Mouse (Mus musculus) liver, embryonic 15.5 days (tissue): Measurements from ENCODE around the gene Ttc7. TPM values are rescaled to one million over a fixed set of nuclear protein-coding genes. Genes with fewer than 3 reads are reported as not detected.

ENCODE experiments used
- ATAC-seq: fragments of 200-750 bp; cut with Nextera tagmentation; 2 replicates; pipeline ENCODE4 v1.8.0; 2017; ENCODE audit warnings: moderate number of reproducible peaks, mild to moderate bottlenecking, moderate library complexity; ENCODE audit not compliant: insufficient read depth
- H3K27ac ChIP-seq: fragments of 300-500 bp; sonication (generic); replicated peaks from 2 replicates; pipeline ENCODE4 v1.5.1; 2015; ENCODE audit warnings: mild to moderate bottlenecking, inconsistent platforms
- H3K27me3 ChIP-seq: fragments of 300-500 bp; sonication (generic); 2 replicates; pipeline ENCODE4 v1.6.1; 2015; ENCODE audit warnings: mild to moderate bottlenecking, inconsistent platforms
- H3K36me3 ChIP-seq: fragments of 300-500 bp; sonication (generic); replicated peaks from 2 replicates; pipeline ENCODE4 v1.6.1; 2015; ENCODE audit warnings: moderate library complexity, mild to moderate bottlenecking, inconsistent platforms
- H3K4me1 ChIP-seq: fragments of 300-500 bp; sonication (generic); replicated peaks from 2 replicates; pipeline ENCODE4 v1.6.1; 2015; ENCODE audit warnings: inconsistent platforms
- H3K4me2 ChIP-seq: fragments of 300-500 bp; sonication (generic); 2 replicates; pipeline ENCODE4 v1.6.1; 2015; ENCODE audit warnings: moderate library complexity, mild to moderate bottlenecking, inconsistent platforms
- H3K4me3 ChIP-seq: fragments of 300-500 bp; sonication (generic); replicated peaks from 2 replicates; pipeline ENCODE4 v1.5.1; 2015; ENCODE audit warnings: mild to moderate bottlenecking, inconsistent platforms
- H3K9ac ChIP-seq: fragments of 300-500 bp; sonication (generic); 2 replicates; pipeline ENCODE4 v1.6.1; 2015; ENCODE audit warnings: moderate library complexity, mild to moderate bottlenecking, inconsistent platforms
- H3K9me3 ChIP-seq: fragments of 300-500 bp; sonication (generic); replicated peaks from 2 replicates; pipeline ENCODE4 v1.6.1; 2016; ENCODE audit warnings: inconsistent platforms
- WGBS: fragments of 180-500 bp; shearing (Covaris S2); methylation state at CpG from one replicate; pipeline ENCODE4 v1.1.7; 2015; ENCODE audit warnings: mixed read lengths; ENCODE audit not compliant: insufficient replicate concordance; 5-methylcytosine and 5-hydroxymethylcytosine counted together
- polyA plus RNA-seq: library from polyadenylated mRNA; unstranded; fragments of >200 nt; fragmentation: Nextera tagmentation; extraction: Ambion mirVana; gene quantifications from 2 replicates; pipeline ENCODE4 v1.2.1, GENCODE M21; 2015

Ttc7 gene
- polyA plus RNA-seq, 1 experiment from 2014 or later: 10.8 TPM

DNA sequence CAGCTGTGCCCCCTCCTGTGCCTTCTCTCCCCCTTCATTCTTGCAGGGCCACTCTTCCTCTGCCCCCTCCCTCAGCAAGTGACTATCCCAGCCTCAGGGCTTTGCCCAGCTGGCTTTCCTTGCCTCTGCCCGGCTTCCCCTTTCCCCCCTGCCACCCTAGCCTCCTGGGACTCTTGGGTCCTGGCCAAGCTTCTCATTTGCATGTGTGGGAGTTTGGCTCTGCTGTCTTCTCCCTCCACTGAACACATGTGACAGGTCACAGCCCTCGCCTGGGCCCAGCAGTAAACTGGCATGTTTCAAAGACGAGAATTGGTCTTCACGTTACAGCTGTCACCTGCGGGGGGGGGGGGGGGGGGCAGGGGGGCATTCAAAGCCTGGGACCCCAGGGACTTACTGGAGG is 104.4 kb downstream of the Ttc7 start:
- Histone ChIP-seq H3K4me2 (no peak overlapping the region), H3K27me3 (no peaks in the 10 kb centered on the region), H3K27ac (no peak overlapping the region), H3K4me3 (no peak overlapping the region), H3K36me3 (no peaks in the 10 kb centered on the region), H3K9ac (no peak overlapping the region), H3K9me3 (no peaks in the 10 kb centered on the region), H3K4me1 (no peaks in the 10 kb centered on the region)
- ATAC-seq: no peak
- WGBS: 40% methylated on average over 4 of the region's 5 CpGs

DNA sequence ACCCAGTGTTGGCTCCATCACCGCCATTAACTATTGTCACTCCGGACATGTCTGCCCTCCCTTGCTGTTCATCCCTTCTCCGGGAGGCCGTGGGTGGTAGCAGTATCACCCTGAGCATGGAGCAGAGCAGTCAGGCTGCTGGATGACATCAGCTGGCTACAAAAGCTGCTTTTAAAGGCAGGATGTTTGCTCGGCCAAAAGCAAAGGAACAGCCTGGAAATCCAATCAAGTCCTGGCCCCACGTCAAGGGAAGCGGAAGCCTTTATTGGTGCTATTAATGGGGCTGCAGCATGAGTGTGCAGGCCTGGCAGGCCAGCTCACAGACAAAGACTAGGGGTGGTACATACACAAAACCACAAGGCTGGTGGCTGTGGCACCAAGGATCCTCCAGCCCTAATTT is 108.6 kb downstream of the Ttc7 start:
- H3K9me3 ChIP-seq: no peaks in the 10 kb centered on the region
- no peak overlapping the region for H3K4me3 ChIP-seq
- 45% methylated on average over 7 of the region's 7 CpGs for WGBS
- H3K9ac ChIP-seq: no peak overlapping the region
- H3K27ac ChIP-seq: no peak overlapping the region
- no peak for ATAC-seq
- H3K27me3 ChIP-seq: no peaks in the 10 kb centered on the region
- no peaks in the 10 kb centered on the region for H3K4me1 ChIP-seq
- no peaks in the 10 kb centered on the region for H3K36me3 ChIP-seq
- no peak overlapping the region for H3K4me2 ChIP-seq

DNA sequence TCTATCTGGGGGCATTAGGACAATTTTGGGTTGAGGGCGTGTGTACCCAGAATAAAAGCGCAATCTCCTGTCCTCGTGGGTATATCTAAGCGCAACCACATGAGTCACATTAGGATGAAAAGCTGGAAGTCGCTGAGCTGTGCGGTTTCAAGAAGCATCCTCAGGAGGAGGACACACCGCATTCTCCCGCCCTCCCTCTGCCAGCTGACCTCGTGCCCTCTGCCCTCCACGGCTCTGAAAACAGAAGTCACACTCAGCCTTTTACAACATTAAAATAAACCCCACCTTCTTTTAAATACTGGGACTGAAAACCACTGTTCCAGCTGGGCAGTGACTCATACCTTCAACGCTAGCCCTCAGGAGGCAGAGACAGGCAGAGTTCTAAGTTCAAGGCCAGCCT is 114.4 kb downstream of the Ttc7 start:
- no peak overlapping the region for H3K27ac ChIP-seq
- no peak overlapping the region for H3K4me2 ChIP-seq
- no peak overlapping the region for H3K9ac ChIP-seq
- no peaks in the 10 kb centered on the region for H3K9me3 ChIP-seq
- no peaks in the 10 kb centered on the region for H3K36me3 ChIP-seq
- 60% methylated on average over 11 of the region's 11 CpGs for WGBS
- no peak overlapping the region for H3K4me3 ChIP-seq
- no peaks in the 10 kb centered on the region for H3K27me3 ChIP-seq
- ATAC-seq: no peak
- H3K4me1 ChIP-seq: no peaks in the 10 kb centered on the region

DNA sequence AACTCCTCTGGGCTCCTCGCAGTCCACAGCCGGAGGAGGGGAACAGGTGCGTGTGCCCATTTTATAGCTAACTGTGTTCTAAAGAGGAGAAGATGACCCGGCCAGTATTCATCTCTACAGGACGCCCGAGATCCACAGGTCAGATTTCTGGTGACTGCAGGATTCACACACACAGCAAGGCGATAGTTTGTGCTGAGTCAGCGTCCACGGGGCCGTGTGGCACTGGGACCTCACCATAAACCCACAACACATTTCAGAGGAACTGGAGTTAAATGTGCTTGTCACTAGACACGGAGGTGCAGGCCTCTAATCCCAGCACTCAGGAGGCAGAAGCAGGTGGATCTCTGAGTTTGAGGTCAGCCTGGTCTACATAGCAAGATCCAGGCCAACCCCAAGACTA is 119.8 kb downstream of the Ttc7 start:
- Histone ChIP-seq H3K4me3 (no peak overlapping the region), H3K9ac (no peak overlapping the region), H3K27ac (no peak overlapping the region), H3K4me1 (no peaks in the 10 kb centered on the region), H3K36me3 (no peaks in the 10 kb centered on the region), H3K9me3 (no peaks in the 10 kb centered on the region), H3K27me3 (no peaks in the 10 kb centered on the region), H3K4me2 (no peak overlapping the region)
- WGBS: 62% methylated on average over 11 of the region's 11 CpGs
- no peak for ATAC-seq

DNA sequence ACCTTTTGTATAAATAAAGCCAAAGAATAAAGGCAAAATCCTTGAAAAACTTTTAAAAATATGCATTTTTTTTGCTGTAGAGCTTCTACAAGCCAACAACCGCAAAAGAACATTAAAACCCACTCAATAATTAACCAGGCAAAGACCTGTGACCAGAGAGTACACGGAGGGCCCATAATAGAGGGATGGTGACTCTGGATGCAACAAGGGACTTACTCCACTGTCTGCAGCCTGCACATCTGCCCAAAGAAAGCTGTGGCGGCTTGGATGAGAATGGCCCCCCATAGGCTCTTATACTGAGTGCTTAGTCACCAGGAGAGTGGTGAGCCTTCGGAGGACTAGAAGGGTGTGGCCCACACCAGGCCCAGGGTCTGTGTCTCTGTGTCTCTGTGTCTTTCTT is 120.8 kb downstream of the Ttc7 start:
- H3K9ac ChIP-seq: no peak overlapping the region

DNA sequence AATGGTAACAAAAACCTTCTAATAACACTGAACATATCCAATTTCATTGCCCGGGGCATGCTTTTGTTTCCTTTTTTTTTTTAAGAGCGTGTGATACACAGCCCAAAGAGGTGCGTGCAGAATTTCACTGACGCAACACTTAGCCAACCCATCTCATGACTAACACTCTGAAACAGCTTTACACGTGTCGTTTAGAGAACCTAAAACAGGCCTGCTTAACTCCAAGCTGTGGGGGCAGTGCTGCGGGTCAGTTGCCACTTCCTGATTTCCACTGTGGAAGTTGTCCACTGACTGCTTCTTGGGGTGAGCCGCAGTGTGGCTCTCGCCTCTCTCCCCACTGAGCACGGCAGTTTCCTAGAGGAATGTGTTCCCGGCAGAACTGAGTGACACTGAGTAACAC is 122.9 kb downstream of the Ttc7 start:
- Histone ChIP-seq H3K27ac (no peak overlapping the region), H3K9me3 (no peaks in the 10 kb centered on the region), H3K27me3 (no peaks in the 10 kb centered on the region), H3K4me3 (no peak overlapping the region), H3K9ac (no peak overlapping the region), H3K4me2 (no peak overlapping the region), H3K4me1 (no peaks in the 10 kb centered on the region), H3K36me3 (no peaks in the 10 kb centered on the region)
- ATAC-seq: peak; percentile 28; the same call in 1 of the 2 replicates
- 44% methylated on average over 11 of the region's 11 CpGs for WGBS

More for the DNA sequence above, 120.8 kb downstream of the Ttc7 start:
- Histone ChIP-seq H3K27ac (no peak overlapping the region), H3K4me3 (no peak overlapping the region), H3K27me3 (no peaks in the 10 kb centered on the region), H3K36me3 (no peaks in the 10 kb centered on the region), H3K4me2 (no peak overlapping the region), H3K9me3 (no peaks in the 10 kb centered on the region), H3K4me1 (no peaks in the 10 kb centered on the region)
- no peak for ATAC-seq
- WGBS: 56% methylated on average over 4 of the region's 4 CpGs

DNA sequence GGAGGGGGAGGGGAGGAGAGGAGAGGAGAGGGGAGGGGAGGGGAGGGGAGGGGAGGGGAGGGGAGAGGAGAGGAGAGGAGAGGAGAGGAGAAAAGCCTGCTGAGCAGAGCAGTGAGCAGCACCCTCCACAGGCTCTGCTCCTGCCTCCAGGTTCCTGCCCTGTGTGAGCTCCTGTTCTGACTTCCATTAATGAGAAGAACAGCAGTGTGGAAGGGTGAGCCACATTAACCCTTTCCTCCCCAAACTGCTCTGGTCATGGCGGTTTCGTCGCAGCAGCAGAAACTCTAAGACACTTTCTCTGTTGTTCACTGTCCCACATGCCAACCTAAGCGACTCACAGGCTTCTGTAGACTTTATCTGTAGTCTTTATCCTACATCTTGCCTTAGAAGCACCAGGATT is 124.0 kb downstream of the Ttc7 start:
- WGBS: 77% methylated on average over 4 of the region's 4 CpGs
- H3K9ac ChIP-seq: no peak overlapping the region
- no peaks in the 10 kb centered on the region for H3K27me3 ChIP-seq
- no peak overlapping the region for H3K4me3 ChIP-seq
- no peaks in the 10 kb centered on the region for H3K9me3 ChIP-seq
- no peak for ATAC-seq
- no peaks in the 10 kb centered on the region for H3K4me1 ChIP-seq
- no peaks in the 10 kb centered on the region for H3K36me3 ChIP-seq
- H3K4me2 ChIP-seq: no peak overlapping the region
- no peak overlapping the region for H3K27ac ChIP-seq

DNA sequence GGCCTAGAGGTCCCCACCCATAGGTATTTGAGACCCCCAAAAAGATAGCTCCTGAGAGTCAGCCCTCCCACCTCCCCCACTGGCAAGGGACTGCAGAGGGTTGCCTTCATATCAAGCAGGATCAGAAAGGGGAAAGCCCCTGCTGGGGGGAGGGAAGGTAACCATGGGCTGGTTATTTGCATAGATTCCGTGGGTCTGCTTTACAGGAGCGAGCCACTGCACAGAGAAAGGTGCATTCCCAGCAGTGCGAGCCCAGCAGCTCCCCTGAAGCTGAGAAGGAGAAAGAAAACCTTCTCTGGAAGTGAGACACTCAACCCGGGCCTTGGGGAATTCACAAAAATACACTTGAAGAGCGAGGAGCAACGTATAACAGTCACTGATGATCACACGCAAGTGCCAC is 135.4 kb downstream of the Ttc7 start:
- Histone ChIP-seq H3K4me3 (no peak overlapping the region), H3K9me3 (no peaks in the 10 kb centered on the region), H3K4me1 (no peaks in the 10 kb centered on the region), H3K36me3 (no peaks in the 10 kb centered on the region), H3K9ac (no peak overlapping the region), H3K27me3 (no peaks in the 10 kb centered on the region), H3K27ac (no peak overlapping the region), H3K4me2 (no peak overlapping the region)
- WGBS: 67% methylated on average over 7 of the region's 7 CpGs
- ATAC-seq: no peak

DNA sequence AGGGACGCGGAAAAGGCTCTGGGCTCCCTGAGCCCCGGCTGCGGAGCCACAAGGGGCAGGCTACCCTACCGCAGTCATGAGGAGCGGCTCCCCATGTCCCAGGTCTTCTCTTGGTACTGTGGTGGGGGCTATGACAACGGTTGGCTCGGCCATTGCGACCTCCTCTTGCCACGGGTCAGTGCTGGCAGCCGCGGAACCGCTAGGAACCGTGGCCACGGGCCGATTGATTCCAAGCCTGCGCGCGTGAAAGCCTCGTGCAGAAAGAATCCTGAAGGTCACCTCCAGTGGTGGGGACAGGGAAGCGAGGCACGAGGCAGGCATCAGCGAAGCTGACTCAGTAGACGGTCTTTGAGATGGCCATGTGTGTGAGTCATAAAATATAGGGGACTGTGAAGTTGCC is 144.8 kb downstream of the Ttc7 start, which contains the start of gene Stpg4:
Gene Stpg4 (minus strand): TSS at position 231 of the 400 bp plus-strand sequence.
- 0 out of 2 replicates have a peak, but pooled peaks cover 1% of the 10 kb centered on the region for H3K4me1 ChIP-seq
- 62% methylated on average over 24 of the region's 24 CpGs for WGBS
- no peak within 1 kb of the TSS for H3K27ac ChIP-seq
- no peak for ATAC-seq
- no peaks in the 10 kb centered on the region for H3K27me3 ChIP-seq
- no peak within 1 kb of the TSS for H3K9ac ChIP-seq
- peaks cover 32% of the 10 kb centered on the region for H3K36me3 ChIP-seq
- no peak within 1 kb of the TSS for H3K4me3 ChIP-seq
- no peak within 1 kb of the TSS for H3K4me2 ChIP-seq
- no peaks in the 10 kb centered on the region for H3K9me3 ChIP-seq

DNA sequence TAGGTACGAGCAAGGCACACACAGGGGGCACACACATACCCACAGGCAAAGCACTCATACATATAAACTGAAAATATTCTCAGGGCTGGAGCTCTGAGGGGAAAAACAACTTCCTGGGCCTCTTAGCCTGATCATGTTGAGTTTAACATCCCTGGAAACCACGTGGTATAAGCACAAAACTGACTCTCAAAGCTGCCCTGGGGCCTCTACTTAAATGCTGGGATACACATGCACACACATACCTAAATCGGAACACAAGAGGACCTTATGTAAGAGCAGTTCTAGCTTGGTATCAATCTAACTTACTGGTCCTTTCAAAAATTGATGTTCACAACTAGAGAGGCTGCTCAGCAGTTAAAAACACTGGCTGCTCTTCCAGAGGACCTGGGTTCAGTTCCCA is 146.7 kb downstream of the Ttc7 start:
- ATAC-seq: no peak
- no peak overlapping the region for H3K4me3 ChIP-seq
- no peak overlapping the region for H3K4me2 ChIP-seq
- H3K27ac ChIP-seq: no peak overlapping the region
- H3K9me3 ChIP-seq: no peaks in the 10 kb centered on the region
- H3K4me1 ChIP-seq: 0 out of 2 replicates have a peak, but pooled peaks cover 5% of the 10 kb centered on the region
- H3K9ac ChIP-seq: no peak overlapping the region
- no peaks in the 10 kb centered on the region for H3K27me3 ChIP-seq
- WGBS: 80% methylated on average over 3 of the region's 3 CpGs
- peaks cover 50% of the 10 kb centered on the region for H3K36me3 ChIP-seq
